Mouse (Mus musculus) stomach, postnatal 0 days (tissue): ENCODE measurements around the gene Gm16253. TPM values are rescaled to one million over a fixed set of nuclear protein-coding genes. Genes with fewer than 3 reads are reported as not detected.

Experiments used
- ATAC-seq: fragments of 200-750 bp; cut with Nextera tagmentation; 2 replicates; pipeline ENCODE4 v1.8.0; 2017; ENCODE audit not compliant: low FRiP score, low TSS enrichment
- DNase-seq: peaks from one replicate; pipeline ENCODE4 v3.0.0-alpha.2; 2016; ENCODE audit warnings: low spot score
- H3K27ac ChIP-seq: fragments of 300-500 bp; sonication (generic); replicated peaks from 2 replicates; pipeline ENCODE4 v1.5.1; 2014; ENCODE audit warnings: mild to moderate bottlenecking, control low read depth
- H3K27me3 ChIP-seq: fragments of 300-500 bp; sonication (generic); 2 replicates; pipeline ENCODE4 v1.6.1; 2014; ENCODE audit warnings: low read length; ENCODE audit not compliant: control insufficient read depth, insufficient read depth
- H3K36me3 ChIP-seq: fragments of 300-500 bp; sonication (generic); 2 replicates; pipeline ENCODE4 v1.6.1; 2014; ENCODE audit warnings: low read length, mixed read lengths; ENCODE audit not compliant: control insufficient read depth, insufficient read depth
- H3K4me1 ChIP-seq: fragments of 300-500 bp; sonication (generic); replicated peaks from 2 replicates; pipeline ENCODE4 v1.6.1; 2014; ENCODE audit warnings: antibody characterized with exemption; ENCODE audit not compliant: control insufficient read depth, insufficient read depth
- H3K4me2 ChIP-seq: fragments of 300-500 bp; sonication (generic); replicated peaks from 2 replicates; pipeline ENCODE4 v1.6.1; 2014; ENCODE audit warnings: low read depth, mild to moderate bottlenecking, control low read depth, moderate library complexity
- H3K4me3 ChIP-seq: fragments of 300-500 bp; sonication (generic); 2 replicates; pipeline ENCODE4 v1.5.1; 2014; ENCODE audit warnings: low read depth, low read length, control low read depth
- H3K9ac ChIP-seq: fragments of 300-500 bp; sonication (generic); 2 replicates; pipeline ENCODE4 v1.6.1; 2014; ENCODE audit warnings: mild to moderate bottlenecking, low read length, control low read depth, mixed read lengths
- H3K9me3 ChIP-seq: fragments of 300-500 bp; sonication (generic); 2 replicates; pipeline ENCODE4 v1.6.1; 2016; ENCODE audit warnings: low read length; ENCODE audit not compliant: control insufficient read depth
- CTCF ChIP-seq: IDR thresholded peaks from 2 replicates; pipeline ENCODE4 v1.5.1; 2016; ENCODE audit warnings: antibody characterized with exemption, low read depth, mild to moderate bottlenecking, moderate library complexity
- EP300 ChIP-seq: optimal IDR thresholded peaks from 2 replicates; pipeline ENCODE3; 2016; ENCODE audit warnings: antibody characterized with exemption
- WGBS: fragments of 180-500 bp; shearing (Covaris S2); extraction: QIAGEN DNeasy Blood & Tissue Kit; methylation state at CpG from one replicate; pipeline ENCODE4 v1.1.7; 2014; 5-methylcytosine and 5-hydroxymethylcytosine counted together
- polyA plus RNA-seq: library from polyadenylated mRNA; unstranded; fragments of >200 nt; fragmentation: Nextera tagmentation; extraction: Ambion mirVana; gene quantifications from 2 replicates; pipeline ENCODE4 v1.2.1, GENCODE M21; 2015

Gm16253 gene
- polyA plus RNA-seq, 1 experiment from 2014 or later: 0.18 TPM

- no peak for ATAC-seq
- no peaks in the 10 kb centered on the region for H3K9me3 ChIP-seq
- H3K4me2 ChIP-seq: no peak overlapping the region
- no peak overlapping the region for H3K4me3 ChIP-seq
- H3K4me1 ChIP-seq: no peaks in the 10 kb centered on the region
- H3K27me3 ChIP-seq: no peaks in the 10 kb centered on the region
- DNase-seq: no peak
- no peaks in the 10 kb centered on the region for H3K36me3 ChIP-seq
- TF ChIP-seq EP300 (no peak), CTCF (no peak)
- H3K9ac ChIP-seq: no peak overlapping the region
- 87% methylated on average over 3 of the region's 3 CpGs for WGBS
- no peak overlapping the region for H3K27ac ChIP-seq
Measured at GRCm38 (mm10) chr3:96617941-96618340, 41.2 kb downstream of the Gm16253 start.

DNA sequence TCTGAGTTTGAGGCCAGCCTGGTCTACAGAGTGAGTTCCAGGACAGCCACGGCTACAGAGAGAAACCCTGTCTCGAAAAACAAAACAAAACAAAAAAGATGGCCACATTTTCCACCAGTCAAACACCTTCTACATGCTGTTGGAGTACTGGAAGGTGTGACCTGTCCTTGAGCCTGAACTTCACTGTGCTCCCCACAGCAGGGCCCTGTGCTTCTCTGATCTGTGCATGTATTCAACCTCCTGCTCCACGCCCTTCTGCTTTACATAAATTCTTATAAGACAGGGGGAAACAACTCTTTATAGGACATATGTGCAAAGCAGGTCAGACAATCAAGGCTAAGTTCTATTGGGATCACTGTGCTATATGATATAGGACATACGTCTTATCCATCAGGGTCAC, 46.4 kb downstream of the Gm16253 start:
- no peaks in the 10 kb centered on the region for H3K4me1 ChIP-seq
- 92% methylated on average over 4 of the region's 4 CpGs for WGBS
- no peaks in the 10 kb centered on the region for H3K27me3 ChIP-seq
- peaks cover 3% of the 10 kb centered on the region; the same call in 1 of the 2 replicates for H3K36me3 ChIP-seq
- no peak for TF ChIP-seq CTCF
- no peak for TF ChIP-seq EP300
- no peak overlapping the region for H3K4me2 ChIP-seq
- no peak overlapping the region for H3K9ac ChIP-seq
- H3K9me3 ChIP-seq: no peaks in the 10 kb centered on the region
- no peak overlapping the region for H3K4me3 ChIP-seq
- DNase-seq (no peak), ATAC-seq (no peak)
- H3K27ac ChIP-seq: no peak overlapping the region

DNA sequence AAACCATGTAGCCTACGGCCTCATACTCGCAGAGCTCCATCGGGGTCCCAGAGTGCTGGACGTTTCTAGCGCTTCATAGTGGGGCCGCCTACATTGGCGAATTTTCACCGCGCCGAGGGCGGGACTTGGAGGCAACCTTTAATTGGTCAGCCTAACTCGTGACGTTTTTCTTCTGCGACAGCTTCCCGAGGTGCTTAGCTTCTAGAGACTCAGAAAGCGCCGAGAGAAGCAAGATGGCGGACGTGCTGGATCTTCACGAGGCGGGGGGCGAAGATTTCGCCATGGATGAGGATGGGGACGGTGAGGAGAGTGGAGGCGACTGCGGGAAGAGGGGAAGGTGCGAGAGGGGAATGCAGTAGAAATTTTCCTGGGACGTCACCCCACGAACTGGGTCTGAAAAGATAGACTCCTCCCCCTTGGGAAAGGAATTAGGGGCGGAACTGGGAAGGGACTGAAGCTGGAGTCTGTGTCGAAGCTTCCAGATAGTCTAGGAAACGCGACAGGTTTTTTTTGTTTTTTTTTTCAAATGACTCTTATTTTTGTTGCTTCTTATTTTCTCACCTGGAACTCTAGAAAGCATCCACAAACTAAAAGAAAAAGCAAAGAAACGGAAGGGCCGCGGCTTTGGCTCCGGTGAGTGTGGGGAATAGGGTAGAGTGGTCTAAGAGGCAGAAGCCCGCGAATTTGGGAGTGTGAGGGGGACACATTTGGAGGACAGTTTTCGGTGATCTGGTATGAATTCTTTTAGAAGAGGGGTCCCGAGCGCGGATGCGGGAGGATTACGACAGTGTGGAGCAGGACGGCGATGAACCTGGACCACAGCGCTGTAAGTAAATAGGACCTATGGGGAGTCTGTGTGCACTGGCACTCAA, 53.2 kb downstream of the Gm16253 start, which contains the start of gene Rbm8a:
Gene Rbm8a (plus strand): TSS at position 205 of the 872 bp plus-strand sequence.
- TF ChIP-seq EP300 (no peak), CTCF (no peak)
- Histone ChIP-seq H3K4me3 (peak within 1 kb of the TSS; percentile 68), H3K4me1 (peaks cover 5% of the 10 kb centered on the region), H3K36me3 (peaks cover 3% of the 10 kb centered on the region; the same call in 1 of the 2 replicates), H3K27ac (peak within 1 kb of the TSS; percentile 85), H3K9me3 (no peaks in the 10 kb centered on the region), H3K4me2 (peak within 1 kb of the TSS; percentile 80), H3K27me3 (no peaks in the 10 kb centered on the region), H3K9ac (peak within 1 kb of the TSS; percentile 77)
- peak; percentile 94 for ATAC-seq
- WGBS: under 1% methylated on average over 48 of the region's 48 CpGs
- DNase-seq: peak; percentile 95

Other genes starting within 250 kb of the Gm16253 start
- gene BC107364, start 124.7 kb upstream of the Gm16253 start, polyA plus RNA-seq: 0.18 and 0.36 TPM in 2 replicates
- 0.10 and 0.28 TPM in 2 replicates for gene Hfe2, start 51.8 kb upstream of the Gm16253 start, polyA plus RNA-seq
- 273 and 276 TPM in 2 replicates for gene Txnip, start 19.0 kb upstream of the Gm16253 start, polyA plus RNA-seq
- gene Polr3gl, start 17.2 kb downstream of the Gm16253 start, polyA plus RNA-seq: 16.1 and 20.1 TPM in 2 replicates
- gene Ankrd34a, start 19.7 kb downstream of the Gm16253 start, polyA plus RNA-seq: 1.3 TPM in 2 replicates
- gene Lix1l, start 24.2 kb downstream of the Gm16253 start, polyA plus RNA-seq: 3.7 and 3.8 TPM in 2 replicates
- gene Rbm8a, start 52.9 kb downstream of the Gm16253 start, polyA plus RNA-seq: 70.9 and 75.5 TPM in 2 replicates
- 36.6 and 38.2 TPM in 2 replicates for gene Pex11b, start 58.4 kb downstream of the Gm16253 start, polyA plus RNA-seq
- 0.04 and 0.05 TPM in 2 replicates for gene Gm42957, start 58.5 kb downstream of the Gm16253 start, polyA plus RNA-seq
- gene Itga10, start 68.6 kb downstream of the Gm16253 start, polyA plus RNA-seq: 0.28 and 0.42 TPM in 2 replicates
- gene Ankrd35, start 93.1 kb downstream of the Gm16253 start, polyA plus RNA-seq: 5.5 and 6.2 TPM in 2 replicates
- gene Pias3, start 119.4 kb downstream of the Gm16253 start, polyA plus RNA-seq: 23.4 and 27.1 TPM in 2 replicates
- gene Nudt17, start 131.6 kb downstream of the Gm16253 start, polyA plus RNA-seq: 7.5 and 8.2 TPM in 2 replicates
- 19.4 and 20.3 TPM in 2 replicates for gene Polr3c, start 150.6 kb downstream of the Gm16253 start, polyA plus RNA-seq
- gene Rnf115, start 150.7 kb downstream of the Gm16253 start, polyA plus RNA-seq: 27.3 and 28.7 TPM in 2 replicates